Mouse (Mus musculus) CD8-positive naive resting alpha-beta T cell, adult 2 months (primary cell): ENCODE results near the gene Tmem43.

Experiments
- DNase-seq, 2 experiments: peaks; one replicate each; pipeline ENCODE4 v3.0.0; 2022; ENCODE audit warnings: low read depth in 2 of 2, low spot score in 2 of 2

Gene Tmem43

DNA sequence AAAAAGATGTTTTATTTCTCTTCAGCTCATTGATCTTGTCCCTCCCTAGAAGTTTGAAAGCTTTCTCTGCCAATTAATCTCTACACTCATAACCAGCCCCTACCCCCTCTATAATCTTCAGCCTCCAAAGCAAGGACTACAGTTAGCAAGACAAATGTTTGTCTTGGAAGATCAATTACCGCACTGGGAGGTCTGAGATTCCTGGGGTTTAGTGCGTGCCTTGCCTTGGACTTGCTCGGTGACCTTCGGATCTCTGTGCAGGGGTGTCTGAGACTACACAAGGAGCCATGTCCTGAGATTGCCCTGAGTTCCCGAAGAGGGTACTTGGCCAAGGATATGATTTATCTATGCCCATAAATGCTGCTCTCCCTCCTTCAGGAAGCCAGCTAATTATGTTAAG lies 59.9 kb downstream of the Tmem43 start:
- DNase-seq: no peak

DNA sequence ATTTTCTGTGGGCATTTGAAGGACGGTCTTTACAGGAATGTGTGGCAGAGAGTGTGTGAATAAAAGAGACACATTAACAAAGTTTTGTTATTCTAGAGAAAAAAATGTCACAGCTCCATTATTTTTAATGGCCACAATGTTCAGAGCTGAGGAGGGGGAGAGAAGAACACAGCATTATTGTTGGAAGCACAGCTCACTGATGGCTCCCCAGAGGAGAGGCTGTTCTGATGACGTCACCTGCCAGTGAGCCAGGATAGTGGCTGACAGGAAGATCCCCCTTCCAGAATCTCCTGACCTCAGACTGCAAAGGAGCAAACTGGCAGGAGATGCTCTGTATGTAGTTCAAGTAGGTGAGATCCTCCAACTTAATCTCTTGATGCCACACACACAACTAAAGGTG lies 60.3 kb downstream of the Tmem43 start:
- no peak for DNase-seq

DNA sequence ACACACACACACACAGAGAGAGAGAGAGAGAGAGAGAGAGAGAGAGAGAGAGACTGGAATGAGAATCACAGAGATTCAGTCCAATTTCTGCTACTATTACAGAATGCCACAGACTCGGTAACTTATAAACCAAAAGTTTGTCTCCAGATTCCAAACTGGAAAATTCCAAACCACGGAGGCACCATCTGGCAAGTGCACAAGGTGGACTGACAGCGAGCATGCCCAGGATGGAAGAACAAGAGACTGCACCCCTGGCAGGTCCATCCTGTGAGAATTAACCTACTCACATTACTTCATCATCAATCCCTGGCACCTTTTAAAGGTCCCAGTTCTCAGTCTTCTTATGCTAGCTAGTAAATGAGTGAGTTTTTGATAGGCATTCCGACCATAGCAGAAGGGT lies 60.8 kb downstream of the Tmem43 start:
- no peak for DNase-seq

DNA sequence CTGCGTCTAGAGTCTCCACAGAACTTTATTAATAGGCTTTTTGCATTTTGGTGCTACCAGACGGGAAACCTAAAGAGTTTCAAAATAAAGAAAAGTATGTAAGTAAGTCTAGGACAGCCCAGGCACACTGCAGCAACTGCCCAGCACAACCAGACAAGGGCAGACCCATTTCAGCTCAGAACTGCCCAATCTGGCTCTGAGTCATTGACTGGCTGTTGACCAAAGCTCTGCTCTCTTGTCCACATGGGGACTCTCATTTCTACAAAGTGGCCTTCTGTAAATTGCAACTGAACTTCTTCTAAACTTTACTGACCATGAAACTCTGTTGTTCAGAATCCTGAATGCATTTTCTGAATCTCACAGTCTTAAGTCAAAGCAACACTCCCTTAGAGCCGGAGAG lies 61.7 kb downstream of the Tmem43 start:
- no peak for DNase-seq

DNA sequence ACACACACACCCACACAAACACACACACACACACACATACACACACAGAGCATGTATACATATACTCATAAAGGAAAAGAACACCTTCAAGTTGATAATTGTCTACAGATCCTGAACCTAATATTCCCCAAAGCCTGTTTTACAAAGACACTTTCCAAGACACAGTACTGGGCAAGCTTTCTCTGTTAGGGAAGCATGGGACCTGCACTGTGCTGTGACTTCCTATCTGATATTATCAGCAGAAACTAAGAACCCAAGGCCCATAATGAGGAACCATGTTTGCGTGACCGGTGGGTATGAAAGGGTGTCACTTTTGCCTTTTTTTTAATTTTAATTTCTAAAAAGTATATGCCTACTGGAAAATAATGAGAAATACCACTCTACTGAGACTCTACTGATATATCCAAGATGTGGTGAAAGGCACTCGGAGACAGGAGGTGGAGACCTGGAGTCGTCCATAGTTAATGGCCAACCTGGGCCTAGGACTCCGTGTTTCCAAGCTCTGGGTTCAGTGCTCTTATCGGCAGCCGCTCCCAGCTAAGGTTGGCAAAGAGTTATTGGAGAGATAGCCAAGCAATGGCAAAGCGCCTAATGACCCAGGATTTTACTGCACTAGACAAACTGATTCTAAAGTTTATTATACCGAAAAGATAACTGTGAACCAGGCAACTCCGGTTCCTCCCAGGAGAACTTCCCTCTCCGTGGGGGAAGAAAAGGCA lies 62.7 kb downstream of the Tmem43 start:
- no peak for DNase-seq
